8 mouse cellular contexts compared by ENCODE assay signal in genomic region chr12:102521777-102522319, GRCm38 (mm10). TPM values are rescaled to one million over a fixed set of nuclear protein-coding genes. Genes with fewer than 3 reads are reported as not detected.
DNase-seq lines count a peak whose midpoint lies in the region; ATAC-seq and TF ChIP-seq lines count a peak whose summit lies in the region.

No protein-coding gene starts in this region.

- H3K9ac ChIP-seq in liver, postnatal 0 days (replicated peaks) = no peak overlapping the region
- no peak overlapping the region for H3K9ac ChIP-seq in liver, embryonic 11.5 days (ENCODE audit: low read depth, low read length)
- no peak overlapping the region for H3K9ac ChIP-seq in intestine, embryonic 16.5 days (ENCODE audit: low read depth, low read length)

- no peaks in the 10 kb centered on the region for H3K36me3 ChIP-seq in liver, postnatal 0 days (replicated peaks; ENCODE audit: insufficient read depth, low read length)
- H3K36me3 ChIP-seq in liver, embryonic 11.5 days (ENCODE audit: control insufficient read depth, insufficient read depth, low read length) = no peaks in the 10 kb centered on the region
- H3K36me3 ChIP-seq in intestine, embryonic 16.5 days (ENCODE audit: control insufficient read depth, insufficient read depth, low read length) = no peaks in the 10 kb centered on the region

- peak overlapping the region; percentile 16; the same call in 1 of the 2 replicates for H3K4me2 ChIP-seq in liver, postnatal 0 days (ENCODE audit: low read depth, low read length)
- no peak overlapping the region for H3K4me2 ChIP-seq in liver, embryonic 11.5 days
- no peak overlapping the region for H3K4me2 ChIP-seq in intestine, embryonic 16.5 days (ENCODE audit: low read depth, low read length)

- 0 out of 2 replicates have a peak overlapping the region, but pooled peaks have one; percentile 16 for H3K27ac ChIP-seq in liver, postnatal 0 days (ENCODE audit: low read depth)
- H3K27ac ChIP-seq in liver, embryonic 11.5 days (ENCODE audit: low read depth, low read length) = no peak overlapping the region
- H3K27ac ChIP-seq in intestine, embryonic 16.5 days (ENCODE audit: low read length) = peak overlapping the region; percentile 16; the same call in 1 of the 2 replicates

- H3K4me3 ChIP-seq in liver, postnatal 0 days (ENCODE audit: low read depth, low read length) = no peak overlapping the region
- no peak overlapping the region for H3K4me3 ChIP-seq in liver, embryonic 11.5 days (ENCODE audit: low read depth, low read length)
- H3K4me3 ChIP-seq in intestine, embryonic 16.5 days (ENCODE audit: low read length) = no peak overlapping the region

- no peak for TF ChIP-seq CTCF in liver, postnatal 0 days (IDR thresholded peaks at IDR 0.05; ENCODE audit: low read depth)

- no peak for TF ChIP-seq EP300 in liver, postnatal 0 days (IDR thresholded peaks at IDR 0.05; ENCODE audit: low read depth)

- ATAC-seq in liver, postnatal 0 days = peak; percentile 48; the same call in 1 of the 2 replicates
- no peak for ATAC-seq in liver, embryonic 11.5 days (replicated peaks; ENCODE audit: low FRiP score)
- peak; percentile 68 for ATAC-seq in intestine, embryonic 16.5 days
- no peak for ATAC-seq in frontal cortex, adult (ENCODE audit: low TSS enrichment)

- no peaks in the 10 kb centered on the region for H3K27me3 ChIP-seq in liver, postnatal 0 days (ENCODE audit: insufficient read depth, low read length)
- no peaks in the 10 kb centered on the region for H3K27me3 ChIP-seq in liver, embryonic 11.5 days (replicated peaks; ENCODE audit: control insufficient read depth, insufficient read depth, low read length)
- no peaks in the 10 kb centered on the region for H3K27me3 ChIP-seq in intestine, embryonic 16.5 days (replicated peaks; ENCODE audit: control insufficient read depth, insufficient read depth, low read length)

- no peaks in the 10 kb centered on the region for H3K9me3 ChIP-seq in liver, postnatal 0 days (ENCODE audit: low read length)
- no peaks in the 10 kb centered on the region for H3K9me3 ChIP-seq in liver, embryonic 11.5 days (ENCODE audit: control insufficient read depth, low read length)
- H3K9me3 ChIP-seq in intestine, embryonic 16.5 days (ENCODE audit: control insufficient read depth, low read length) = no peaks in the 10 kb centered on the region

- WGBS in liver, postnatal 0 days (ENCODE audit: insufficient replicate concordance) = 49% methylated on average over 13 of the region's 13 CpGs
- 49% methylated on average over 13 of the region's 13 CpGs for WGBS in liver, embryonic 11.5 days
- WGBS in intestine, embryonic 16.5 days = 22% methylated on average over 13 of the region's 13 CpGs

- H3K4me1 ChIP-seq in liver, postnatal 0 days (ENCODE audit: insufficient read depth) = no peaks in the 10 kb centered on the region
- no peaks in the 10 kb centered on the region for H3K4me1 ChIP-seq in liver, embryonic 11.5 days (replicated peaks; ENCODE audit: control insufficient read depth, insufficient read depth, low read length)
- peaks cover 16% of the 10 kb centered on the region for H3K4me1 ChIP-seq in intestine, embryonic 16.5 days (ENCODE audit: control insufficient read depth, insufficient read depth, low read length)

- peak; percentile 34 for DNase-seq in cerebellum, adult 11-12 months
- DNase-seq in cerebellum, adult 11 months = no peak
- peak; percentile 34 for DNase-seq in liver, postnatal 0 days
- DNase-seq in liver, embryonic 11.5 days (ENCODE audit: low spot score) = no peak
- peak; percentile 3 for DNase-seq in ovary, postnatal 14 days (ENCODE audit: low spot score)
- DNase-seq in layer of hippocampus, adult 11-12 months (ENCODE audit: low spot score) = no peak

RNA-seq across cellular contexts. Expression of gene Chga, which starts 32.9 kb away (rescaled TPM):
- polyA plus RNA-seq in liver, postnatal 0 days (2015; fragmentation: Nextera tagmentation; extraction: Ambion mirVana) = 0.45 and 0.83 TPM in 2 replicates
- 0.88 and 1.5 TPM in 2 replicates for polyA plus RNA-seq in liver, embryonic 11.5 days (2014; fragmentation: Nextera tagmentation; extraction: Ambion mirVana)
- polyA plus RNA-seq in intestine, embryonic 16.5 days (2015; fragmentation: Nextera tagmentation; extraction: Ambion mirVana) = 26.1 and 28.0 TPM in 2 replicates

RNA-seq across cellular contexts. Expression of gene Golga5, which starts 52.9 kb away (rescaled TPM):
- polyA plus RNA-seq in liver, postnatal 0 days (2015; fragmentation: Nextera tagmentation; extraction: Ambion mirVana) = 16.5 and 16.7 TPM in 2 replicates
- 24.7 and 27.5 TPM in 2 replicates for polyA plus RNA-seq in liver, embryonic 11.5 days (2014; fragmentation: Nextera tagmentation; extraction: Ambion mirVana)
- 31.3 and 32.1 TPM in 2 replicates for polyA plus RNA-seq in intestine, embryonic 16.5 days (2015; fragmentation: Nextera tagmentation; extraction: Ambion mirVana)

Comparison
In these comparisons a context has a peak if more than half of its experiments do, and no peak if none do; other contexts are left out.
1. DNase-seq: peak in cerebellum, adult 11-12 months (single experiment), liver, postnatal 0 days (single experiment) and ovary, postnatal 14 days (single experiment); none in cerebellum, adult 11 months (single experiment), liver, embryonic 11.5 days (single experiment) and layer of hippocampus, adult 11-12 months (single experiment).
2. ATAC-seq: peak in liver, postnatal 0 days (single experiment) and intestine, embryonic 16.5 days (single experiment); none in liver, embryonic 11.5 days (single experiment) and frontal cortex, adult (single experiment).
3. RNA of gene Chga, which starts 32.9 kb away (polyA plus RNA-seq): 26.1 to 28.0 TPM in intestine, embryonic 16.5 days; 0.88 to 1.5 TPM in liver, embryonic 11.5 days and 0.45 to 0.83 TPM in liver, postnatal 0 days; every median in the first group is over 10 times any median in the second.